Mouse (Mus musculus) kidney, adult 2 months (tissue): Measurements from ENCODE around the gene Krt23. TPM values are rescaled to one million over a fixed set of nuclear protein-coding genes. Genes with fewer than 3 reads are reported as not detected.

Experiments
- DNase-seq: peaks from one replicate; pipeline ENCODE4 v3.0.0; 2021
- H3K27ac ChIP-seq: fragments of 200-500 bp; 2 replicates; pipeline ENCODE4 v1.5.1; 2012; ENCODE audit warnings: low read depth, low read length, control low read depth, inconsistent platforms; ENCODE audit not compliant: insufficient read depth
- H3K27me3 ChIP-seq: fragments of 200-500 bp; replicated peaks from 2 replicates; pipeline ENCODE4 v1.6.1; 2012; ENCODE audit warnings: mild to moderate bottlenecking, moderate library complexity, low read length, inconsistent platforms; ENCODE audit not compliant: control insufficient read depth, insufficient read depth
- H3K36me3 ChIP-seq: fragments of 200-500 bp; 2 replicates; pipeline ENCODE4 v1.6.1; 2012; ENCODE audit warnings: mild to moderate bottlenecking, moderate library complexity, low read length, inconsistent platforms; ENCODE audit not compliant: control insufficient read depth, insufficient read depth
- H3K4me1 ChIP-seq: fragments of 200-500 bp; 2 replicates; pipeline ENCODE4 v1.6.1; 2011; ENCODE audit warnings: low read length; ENCODE audit not compliant: control insufficient read depth, insufficient read depth
- H3K4me3 ChIP-seq: fragments of 200-500 bp; 2 replicates; pipeline ENCODE4 v1.5.1; 2011; ENCODE audit warnings: mild to moderate bottlenecking, low read depth, low read length, control low read depth; ENCODE audit not compliant: insufficient read depth
- CTCF ChIP-seq: fragments of 200-500 bp; conservative IDR thresholded peaks from 2 replicates; pipeline ENCODE4 v1.5.1; 2011; ENCODE audit warnings: low read depth, mild to moderate bottlenecking, control low read depth, low read length, moderate library complexity, mixed read lengths; ENCODE audit not compliant: insufficient read depth, insufficient read length
- POLR2A ChIP-seq: fragments of 200-500 bp; IDR thresholded peaks from one replicate; pipeline ENCODE4 v1.6.1; 2011; ENCODE audit warnings: low read depth, low read length, control low read depth
- WGBS: fragments of 180-500 bp; shearing (Covaris S2); methylation state at CpG from one replicate; pipeline ENCODE4 v1.1.7; 2018; 5-methylcytosine and 5-hydroxymethylcytosine counted together
- polyA plus RNA-seq: library from polyadenylated mRNA; depleted of rRNA; stranded (reverse); fragments of >200 nt; gene quantifications from 2 replicates; pipeline ENCODE4 v1.2.3, GENCODE M21; 2012

Gene Krt23
- polyA plus RNA-seq, 1 experiment = 2.7 TPM

GRCm38 (mm10) chr11:99454759-99455158 lies 38.2 kb downstream of the Krt23 start:
- no peaks in the 10 kb centered on the region for H3K27me3 ChIP-seq
- H3K4me3 ChIP-seq = no peak overlapping the region
- H3K4me1 ChIP-seq = peaks cover 3% of the 10 kb centered on the region; the same call in 1 of the 2 replicates
- H3K27ac ChIP-seq = no peak overlapping the region
- H3K36me3 ChIP-seq = no peaks in the 10 kb centered on the region
- 36% methylated on average over 10 of the region's 10 CpGs for WGBS
- no peak for TF ChIP-seq POLR2A
- TF ChIP-seq CTCF = no peak
- peak; percentile 72 for DNase-seq

GRCm38 (mm10) chr11:99454044-99454443 lies 38.9 kb downstream of the Krt23 start:
- Histone ChIP-seq H3K4me1 (peaks cover 3% of the 10 kb centered on the region; the same call in 1 of the 2 replicates), H3K36me3 (no peaks in the 10 kb centered on the region), H3K27ac (no peak overlapping the region), H3K27me3 (no peaks in the 10 kb centered on the region; the same call in 1 of the 2 replicates), H3K4me3 (no peak overlapping the region)
- DNase-seq = no peak
- TF ChIP-seq POLR2A (no peak), CTCF (no peak)
- 75% methylated on average over 4 of the region's 4 CpGs for WGBS

GRCm38 (mm10) chr11:99448769-99449168 lies 44.2 kb downstream of the Krt23 start:
- TF ChIP-seq POLR2A (no peak), CTCF (no peak)
- 44% methylated on average over 2 of the region's 2 CpGs for WGBS
- Histone ChIP-seq H3K4me3 (no peak overlapping the region), H3K27ac (no peak overlapping the region), H3K27me3 (no peaks in the 10 kb centered on the region; the same call in 1 of the 2 replicates), H3K36me3 (no peaks in the 10 kb centered on the region), H3K4me1 (no peaks in the 10 kb centered on the region)
- no peak for DNase-seq

- Histone ChIP-seq H3K36me3 (no peaks in the 10 kb centered on the region), H3K27ac (peak overlapping the region; percentile 88), H3K4me1 (peaks cover 2% of the 10 kb centered on the region; the same call in 1 of the 2 replicates), H3K27me3 (no peaks in the 10 kb centered on the region), H3K4me3 (0 out of 2 replicates have a peak overlapping the region, but pooled peaks have one; percentile 31)
- DNase-seq = peak; percentile 72
- no peak for TF ChIP-seq CTCF
- TF ChIP-seq POLR2A = no peak
- WGBS = 25% methylated on average over 8 of the region's 8 CpGs
These were observed 51.7 kb downstream of the Krt23 start for GRCm38 (mm10) chr11:99441220-99441619.

- Histone ChIP-seq H3K27me3 (no peaks in the 10 kb centered on the region), H3K4me3 (no peak overlapping the region), H3K36me3 (no peaks in the 10 kb centered on the region), H3K27ac (no peak overlapping the region), H3K4me1 (peaks cover 2% of the 10 kb centered on the region; the same call in 1 of the 2 replicates)
- 79% methylated on average over 10 of the region's 10 CpGs for WGBS
- no peak for DNase-seq
- TF ChIP-seq POLR2A = no peak
- no peak for TF ChIP-seq CTCF
These were observed 53.5 kb downstream of the Krt23 start for GRCm38 (mm10) chr11:99439465-99439864.

GRCm38 (mm10) chr11:99437972-99438371 lies 55.0 kb downstream of the Krt23 start, which contains the start of gene Krt20:
Krt20 (minus strand) TSS chr11:99438150.
- no peaks in the 10 kb centered on the region for H3K27me3 ChIP-seq
- H3K4me3 ChIP-seq = no peak within 1 kb of the TSS
- TF ChIP-seq CTCF (no peak), POLR2A (no peak)
- H3K36me3 ChIP-seq = no peaks in the 10 kb centered on the region
- H3K27ac ChIP-seq = no peak within 1 kb of the TSS
- peaks cover 2% of the 10 kb centered on the region; the same call in 1 of the 2 replicates for H3K4me1 ChIP-seq
- DNase-seq = no peak
- 20% methylated on average over 10 of the region's 10 CpGs for WGBS

GRCm38 (mm10) chr11:99436625-99437024 lies 56.3 kb downstream of the Krt23 start:
- Histone ChIP-seq H3K4me1 (0 out of 2 replicates have a peak, but pooled peaks cover 2% of the 10 kb centered on the region), H3K27me3 (no peaks in the 10 kb centered on the region), H3K36me3 (no peaks in the 10 kb centered on the region), H3K27ac (no peak overlapping the region), H3K4me3 (no peak overlapping the region)
- DNase-seq = no peak
- no peak for TF ChIP-seq CTCF
- no peak for TF ChIP-seq POLR2A
- WGBS = 86% methylated on average over 4 of the region's 4 CpGs
